Mouse (Mus musculus): ENCODE data around the gene Cdh15.

Gene Cdh15

GRCm38 (mm10) chr8:122836696-122837095 is 11.1 kb upstream of the Cdh15 start:
- no peak for DNase-seq (ENCODE audit: low spot score in 2 of 2)

GRCm38 (mm10) chr8:122844161-122844560 is 3.6 kb upstream of the Cdh15 start:
- DNase-seq (ENCODE audit: low spot score in 2 of 2), result no peak

GRCm38 (mm10) chr8:122845662-122846061 is 2.1 kb upstream of the Cdh15 start:
- DNase-seq (ENCODE audit: low spot score in 2 of 2), result no peak

GRCm38 (mm10) chr8:122849152-122849910 is 1.6 kb downstream of the Cdh15 start:
- DNase-seq (ENCODE audit: low spot score in 2 of 2), result no peak

GRCm38 (mm10) chr8:122850641-122851240 is 3.0 kb downstream of the Cdh15 start:
- DNase-seq (ENCODE audit: low spot score in 2 of 2), result no peak

GRCm38 (mm10) chr8:122851692-122852545 is 4.2 kb downstream of the Cdh15 start:
- no peak for DNase-seq (ENCODE audit: low spot score in 2 of 2)

- DNase-seq (ENCODE audit: low spot score in 2 of 2), result no peak
Measured at GRCm38 (mm10) chr8:122852546-122852905, 4.8 kb downstream of the Cdh15 start.

GRCm38 (mm10) chr8:122853340-122853771 is 5.6 kb downstream of the Cdh15 start:
- no peak for DNase-seq (ENCODE audit: low spot score in 2 of 2)

- DNase-seq (ENCODE audit: low spot score in 2 of 2), result no peak
Measured at GRCm38 (mm10) chr8:122854388-122854787, 6.6 kb downstream of the Cdh15 start.

GRCm38 (mm10) chr8:122855123-122855522 is 7.4 kb downstream of the Cdh15 start:
- no peak for DNase-seq (ENCODE audit: low spot score in 2 of 2)

- no peak for DNase-seq (ENCODE audit: low spot score in 2 of 2)
Measured at GRCm38 (mm10) chr8:122856288-122856687, 8.5 kb downstream of the Cdh15 start.

GRCm38 (mm10) chr8:122859843-122860242 is 12.1 kb downstream of the Cdh15 start:
- DNase-seq (ENCODE audit: low spot score in 2 of 2), result no peak

GRCm38 (mm10) chr8:122864719-122865129 is 17.0 kb downstream of the Cdh15 start:
- DNase-seq (ENCODE audit: low spot score in 2 of 2), result no peak

GRCm38 (mm10) chr8:122865441-122865840 is 17.7 kb downstream of the Cdh15 start:
- no peak for DNase-seq (ENCODE audit: low spot score in 2 of 2)

GRCm38 (mm10) chr8:122866231-122866630 is 18.5 kb downstream of the Cdh15 start:
- no peak for DNase-seq (ENCODE audit: low spot score in 2 of 2)

- DNase-seq (ENCODE audit: low spot score in 2 of 2), result no peak
Measured at GRCm38 (mm10) chr8:122867982-122868381, 20.2 kb downstream of the Cdh15 start.

GRCm38 (mm10) chr8:122870377-122870863 is 22.7 kb downstream of the Cdh15 start:
- DNase-seq (ENCODE audit: low spot score in 2 of 2), result no peak

- no peak for DNase-seq (ENCODE audit: low spot score in 2 of 2)
Measured at GRCm38 (mm10) chr8:122871663-122872062, 23.9 kb downstream of the Cdh15 start.

- no peak for DNase-seq (ENCODE audit: low spot score in 2 of 2)
Measured at GRCm38 (mm10) chr8:122873171-122873570, 25.4 kb downstream of the Cdh15 start.

- no peak for DNase-seq (ENCODE audit: low spot score in 2 of 2)
Measured at GRCm38 (mm10) chr8:122875186-122875585, 27.4 kb downstream of the Cdh15 start.

GRCm38 (mm10) chr8:122878231-122878630 is 30.5 kb downstream of the Cdh15 start:
- no peak for DNase-seq (ENCODE audit: low spot score in 2 of 2)

GRCm38 (mm10) chr8:122880302-122880701 is 32.5 kb downstream of the Cdh15 start:
- DNase-seq (ENCODE audit: low spot score in 2 of 2), result no peak

All from frontal cortex, postnatal 14 days (tissue).